Mouse (Mus musculus): ENCODE results near the gene Wnk2.

Gene Wnk2

DNA sequence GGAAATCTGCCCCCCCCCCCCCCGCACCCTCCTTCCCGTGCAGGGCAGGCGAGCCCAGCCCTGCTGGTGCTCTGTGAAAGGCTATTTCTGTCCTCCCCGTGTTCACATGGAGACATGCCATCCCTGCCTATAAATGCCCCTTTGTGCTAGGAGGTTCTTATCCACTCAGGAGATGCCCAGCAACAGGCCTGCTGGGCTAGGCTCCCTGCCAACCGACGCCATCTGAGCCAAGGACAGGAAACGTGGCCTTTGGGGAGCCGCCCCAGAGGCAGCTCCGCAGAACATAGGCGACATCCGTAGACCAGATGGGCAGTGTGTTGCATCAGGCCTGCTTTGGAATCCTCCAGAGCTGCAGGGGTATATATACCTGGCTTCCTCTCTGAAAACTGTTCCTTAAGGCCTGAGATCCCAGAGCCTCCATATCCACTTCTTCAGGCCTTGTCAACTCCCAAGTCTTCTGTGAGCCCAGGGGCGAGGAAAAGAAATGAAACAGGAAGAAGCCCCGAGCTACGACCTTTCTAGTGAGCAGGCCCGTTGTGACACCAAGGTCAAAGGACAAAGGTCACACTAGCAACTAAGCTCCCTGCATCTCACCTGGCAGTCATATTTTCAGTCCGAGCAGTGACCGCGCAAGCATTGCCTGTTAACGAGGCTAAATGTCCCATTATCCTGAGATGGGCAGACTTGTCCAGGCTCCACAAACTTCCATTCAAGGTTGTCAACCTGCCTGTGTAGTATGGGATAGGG lies 31.2 kb upstream of the Wnk2 start:
- no peak for DNase-seq (ENCODE audit: low read depth)

DNA sequence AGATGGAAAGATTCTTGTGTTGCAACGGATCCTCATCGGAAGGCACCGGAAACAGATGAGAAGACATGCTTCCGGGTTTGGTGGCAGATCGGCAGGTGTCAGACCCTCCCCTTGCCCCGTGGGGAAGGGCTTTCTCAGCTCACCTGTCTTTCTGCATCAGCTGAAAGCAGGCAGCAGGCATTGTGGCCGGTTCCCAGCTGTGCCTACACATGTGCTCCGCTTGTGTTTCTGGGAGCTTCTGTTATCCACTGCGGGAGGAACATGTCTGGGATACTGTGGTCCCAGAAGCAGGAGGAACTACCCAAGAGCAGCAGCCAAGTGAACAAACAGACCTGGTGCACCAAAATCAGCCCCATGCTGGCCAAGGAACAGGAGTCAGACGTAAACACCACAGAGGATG lies 27.7 kb upstream of the Wnk2 start:
- no peak for DNase-seq (ENCODE audit: low read depth)

DNA sequence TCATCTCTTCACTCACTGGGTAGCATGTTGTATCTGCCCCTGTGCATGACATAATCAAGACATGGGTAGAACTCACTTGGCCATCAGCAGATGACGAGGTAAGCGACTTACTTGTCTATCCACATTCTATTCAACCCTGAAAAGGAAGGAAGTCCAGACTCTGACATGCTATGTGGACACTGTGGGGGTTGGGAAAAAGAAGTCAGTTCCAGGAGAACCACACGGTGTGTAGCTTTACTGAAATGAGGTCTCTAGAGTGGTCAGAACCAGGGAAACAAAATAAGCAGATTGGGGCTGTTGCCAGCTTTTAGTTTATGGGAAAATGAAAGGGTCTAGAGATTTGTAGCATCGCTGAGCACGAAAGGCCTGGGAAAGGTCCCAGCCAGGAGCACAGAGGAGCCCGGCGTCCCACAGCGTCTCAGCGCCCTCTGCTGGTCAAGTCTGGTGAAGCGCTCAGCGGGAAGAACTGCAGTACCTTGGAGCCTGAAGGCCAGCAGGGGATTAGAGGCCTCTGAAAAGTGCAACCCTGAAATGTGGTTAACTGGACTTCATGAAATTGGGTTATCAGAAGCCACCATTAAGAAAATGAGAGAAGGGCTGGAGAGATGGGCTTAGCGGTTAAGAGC lies 25.3 kb upstream of the Wnk2 start:
- DNase-seq (ENCODE audit: low read depth) = peak; percentile 84

DNA sequence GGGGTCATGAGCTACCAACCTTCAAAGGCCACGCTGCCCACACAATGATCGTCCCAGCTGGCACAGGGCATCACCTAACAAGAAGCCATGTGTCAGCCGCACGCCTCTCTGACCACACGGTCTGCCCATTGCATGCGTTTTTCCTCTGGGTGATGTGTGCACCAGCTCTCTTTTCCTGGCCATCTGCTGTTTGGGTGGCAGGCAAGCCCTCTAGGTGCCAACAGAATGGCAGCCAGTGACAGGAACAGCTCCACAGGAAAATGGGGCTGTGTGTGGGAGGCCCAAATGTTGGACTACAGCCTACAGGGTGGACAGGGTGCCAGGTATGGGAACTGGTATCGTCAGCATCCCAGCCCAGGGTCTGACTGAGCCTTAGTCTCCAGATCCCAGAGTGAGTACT lies 24.5 kb upstream of the Wnk2 start:
- no peak for DNase-seq (ENCODE audit: low read depth)

DNA sequence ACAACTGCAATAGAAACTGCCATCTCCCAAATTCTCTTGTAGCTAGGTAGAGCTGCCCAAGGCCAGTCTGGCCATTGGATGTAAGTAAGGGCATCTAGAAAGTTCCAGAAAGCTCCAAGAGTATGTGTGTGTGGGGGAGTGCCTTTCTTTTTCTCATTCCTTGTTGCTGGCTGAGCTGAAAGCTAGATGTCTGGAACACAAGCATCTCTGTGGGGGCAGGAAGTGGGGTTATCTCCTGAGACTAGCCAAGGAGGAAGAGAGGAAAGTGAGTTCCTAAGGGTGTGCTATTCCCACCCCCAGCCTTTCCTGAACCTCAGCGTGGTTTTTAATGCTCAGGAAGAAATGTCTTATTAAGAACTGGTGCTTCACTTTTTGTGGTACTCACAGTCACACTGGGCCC lies 23.9 kb upstream of the Wnk2 start:
- no peak for DNase-seq (ENCODE audit: low read depth)

DNA sequence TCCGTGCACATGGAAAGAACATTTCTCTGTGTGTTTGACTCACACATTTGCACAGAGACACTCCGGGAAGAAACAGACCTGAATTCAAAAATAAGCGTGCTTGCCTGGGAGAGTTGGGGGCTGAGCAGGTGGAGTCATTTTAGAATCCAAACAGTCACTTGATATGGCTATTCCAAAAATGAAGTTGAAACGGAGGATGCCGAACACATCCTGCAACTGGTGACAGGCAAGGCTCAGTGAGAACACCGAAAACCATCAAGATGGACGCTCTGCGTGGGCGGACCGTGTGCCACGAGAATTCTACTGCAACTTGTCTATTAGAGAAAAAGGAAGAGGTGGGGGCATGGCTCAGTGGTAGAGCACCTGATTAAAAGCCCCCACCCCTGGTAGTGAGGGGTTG lies 22.8 kb upstream of the Wnk2 start:
- DNase-seq (ENCODE audit: low read depth) = no peak

DNA sequence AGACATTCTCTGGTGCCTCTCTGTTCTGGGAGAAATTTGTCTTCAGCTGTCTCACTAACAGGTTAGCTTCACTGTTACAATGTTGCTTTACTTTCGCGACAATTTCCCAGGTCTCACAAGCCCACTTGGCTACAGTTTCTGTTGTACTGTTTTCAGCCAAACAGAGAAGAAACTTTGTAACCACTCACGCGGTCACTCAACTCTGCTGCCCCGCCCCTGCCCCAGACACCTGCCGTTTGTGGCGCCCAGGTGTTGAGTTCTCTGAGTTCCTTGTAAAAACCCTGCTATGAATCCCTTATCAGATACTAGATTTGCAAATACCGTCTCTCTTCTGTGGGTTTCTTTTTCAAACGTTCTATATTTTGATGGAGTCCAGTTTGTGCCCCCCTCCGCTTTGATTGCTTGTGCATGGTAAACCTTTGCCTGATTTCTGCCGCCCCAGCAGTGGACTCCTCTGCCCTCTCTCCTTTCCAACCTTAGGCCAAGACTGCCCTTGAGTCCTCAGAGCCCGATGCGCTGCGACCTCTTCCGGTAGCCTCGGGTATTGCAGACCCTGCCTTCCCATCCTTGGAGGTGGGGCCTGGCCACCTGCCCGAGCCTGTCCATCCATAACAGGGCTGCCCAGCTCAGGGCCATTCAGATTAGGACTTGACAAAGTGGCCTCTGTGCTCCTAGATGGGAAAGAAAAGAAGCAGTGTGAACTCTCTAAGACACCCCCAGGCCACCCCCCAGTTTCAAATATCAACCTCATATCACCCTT lies 21.8 kb upstream of the Wnk2 start:
- DNase-seq (ENCODE audit: low read depth) = peak; percentile 76

DNA sequence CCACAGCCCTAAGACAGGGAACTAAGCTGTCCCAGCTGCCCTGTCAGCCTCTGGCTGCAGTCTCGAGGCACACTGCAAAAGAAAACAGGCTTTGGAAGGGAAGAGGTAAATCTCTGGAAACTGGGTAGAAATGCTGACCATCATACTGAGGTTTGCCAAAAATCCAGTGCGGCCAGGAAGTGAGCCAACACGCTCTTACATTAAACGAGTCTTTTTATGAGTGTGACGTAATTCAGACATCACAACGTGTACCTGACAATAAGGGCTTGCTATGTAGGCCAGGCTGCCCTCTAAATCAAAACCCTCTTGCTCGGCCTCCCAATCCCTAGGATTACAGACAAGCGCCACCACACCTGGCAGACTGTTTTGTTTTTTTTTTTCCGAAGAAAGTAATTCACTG lies 19.3 kb upstream of the Wnk2 start:
- no peak for DNase-seq (ENCODE audit: low read depth)

DNA sequence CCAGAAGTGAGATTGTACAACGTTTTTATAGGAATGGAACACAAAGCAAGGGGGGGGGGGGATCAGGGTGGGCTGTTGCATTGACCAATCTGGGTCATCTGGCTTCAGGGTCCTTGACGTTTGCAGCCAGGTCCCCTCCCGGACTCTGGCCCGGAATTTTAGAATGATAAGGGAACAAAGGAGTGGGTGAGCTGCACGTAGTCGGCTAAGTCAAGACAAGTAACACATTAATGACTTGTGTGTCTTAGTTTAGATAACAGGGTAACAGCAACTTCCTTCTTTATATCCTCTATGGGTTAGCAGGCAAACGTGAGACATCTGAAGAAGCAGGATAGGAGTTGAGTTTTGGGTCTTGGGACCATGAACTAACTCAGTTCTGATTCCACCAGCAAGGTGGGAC lies 15.8 kb upstream of the Wnk2 start:
- DNase-seq (ENCODE audit: low read depth) = no peak

DNA sequence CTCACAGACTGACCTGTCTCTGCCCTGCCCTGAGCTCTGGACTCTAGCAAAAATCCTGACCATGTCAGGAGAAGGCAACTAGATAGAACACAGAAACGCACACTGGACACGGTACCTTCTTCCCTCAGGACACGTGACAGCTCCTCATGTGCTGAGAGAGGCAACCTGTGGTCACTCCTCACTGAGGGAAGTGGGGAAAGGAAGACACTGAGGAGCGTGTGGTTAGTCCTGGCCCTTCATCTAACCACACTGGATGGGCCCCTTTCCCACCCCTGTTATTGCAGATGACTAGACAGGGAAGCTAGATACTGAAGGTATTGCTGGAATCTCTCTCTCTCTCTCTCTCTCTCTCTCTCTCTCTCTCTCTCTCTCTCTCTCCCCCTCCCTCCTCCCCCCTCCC lies 14.9 kb upstream of the Wnk2 start:
- DNase-seq (ENCODE audit: low read depth) = no peak

DNA sequence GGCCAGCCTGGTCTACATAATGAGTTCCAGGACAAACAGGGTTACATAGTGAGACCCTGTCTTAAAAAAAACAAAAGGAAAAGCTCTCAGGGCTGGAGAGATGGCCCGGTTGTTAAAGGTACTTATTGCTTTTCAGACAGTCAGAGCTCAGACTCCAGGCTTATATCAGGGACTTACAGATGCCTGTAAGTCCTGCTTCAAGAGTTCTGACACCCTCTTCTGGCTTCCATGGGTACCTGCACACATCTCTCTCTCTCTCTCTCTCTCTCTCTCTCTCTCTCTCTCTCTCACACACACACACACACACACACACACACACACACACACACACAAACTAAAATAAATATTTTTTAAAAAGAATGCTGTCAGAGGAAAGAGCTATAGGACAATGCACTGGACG lies 13.4 kb upstream of the Wnk2 start:
- DNase-seq (ENCODE audit: low read depth) = no peak

DNA sequence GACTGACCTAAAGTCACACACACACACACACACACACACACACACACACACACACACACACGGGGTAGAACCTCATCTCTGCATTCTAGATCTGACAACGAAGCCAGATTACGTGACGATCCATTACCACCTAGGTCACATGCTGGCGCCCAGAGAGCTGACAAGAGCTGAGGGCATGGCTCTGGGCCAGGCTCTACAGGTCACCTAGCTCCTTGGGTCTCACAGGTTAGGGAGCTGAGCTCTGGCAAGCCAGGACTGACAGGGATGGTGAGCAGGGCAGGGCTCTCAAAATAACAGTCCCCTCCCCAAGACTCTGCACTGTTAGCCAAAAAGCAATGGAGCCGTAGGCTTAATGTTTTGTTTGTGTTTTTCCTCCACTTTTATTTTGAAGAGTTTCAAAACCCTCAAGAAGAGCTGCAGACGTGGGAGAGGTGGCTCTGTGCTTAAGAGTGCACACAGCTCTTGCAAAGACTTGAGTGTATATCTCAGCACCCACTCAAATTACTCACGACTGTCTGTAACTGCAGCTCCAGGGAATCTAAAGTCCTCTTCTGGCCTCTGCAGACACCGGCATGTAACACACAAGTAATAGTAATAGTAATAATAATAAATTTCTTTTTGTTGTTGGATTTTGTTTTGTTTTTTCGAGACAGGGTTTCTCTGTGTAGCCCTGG lies 10.4 kb upstream of the Wnk2 start:
- DNase-seq (ENCODE audit: low read depth) = no peak

DNA sequence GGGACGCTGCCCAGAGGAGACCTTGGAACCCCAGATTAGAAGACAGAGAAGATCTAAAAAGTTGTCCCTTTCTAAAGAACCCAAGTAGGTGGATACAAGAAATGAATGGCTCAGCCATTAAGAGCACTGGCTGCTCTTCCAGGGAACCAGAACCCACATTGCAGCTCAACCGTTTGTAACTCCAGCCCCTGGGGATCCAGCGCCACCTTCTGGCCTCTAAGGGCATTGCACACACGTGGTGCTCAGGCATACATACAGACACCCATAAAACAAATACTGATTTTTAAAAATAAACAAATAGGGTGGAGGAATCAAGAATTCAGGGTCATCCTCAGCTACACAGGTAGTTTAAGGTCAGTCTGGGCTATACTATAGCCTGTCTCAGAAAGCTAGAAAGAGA lies 8.8 kb upstream of the Wnk2 start:
- DNase-seq (ENCODE audit: low read depth) = no peak

DNA sequence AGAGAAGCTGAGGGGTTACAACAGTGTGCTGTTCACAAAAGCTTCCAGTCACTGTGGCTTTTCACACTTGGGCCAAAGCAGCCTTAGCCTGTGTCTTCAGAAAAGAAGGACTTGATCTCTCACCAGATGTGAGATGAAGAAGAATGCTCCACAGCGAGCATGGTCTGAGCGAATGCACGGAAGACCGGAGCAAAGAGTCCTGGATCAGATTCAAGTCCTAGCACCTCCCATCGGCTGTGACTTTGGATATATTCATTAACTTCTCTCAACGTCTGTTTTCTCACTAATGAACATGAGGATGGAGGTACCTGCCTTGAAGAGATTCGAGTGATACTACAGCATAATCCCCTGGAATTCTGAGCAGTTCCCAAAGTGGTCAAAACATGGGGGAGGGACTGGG lies 6.8 kb upstream of the Wnk2 start:
- DNase-seq (ENCODE audit: low read depth) = no peak

DNA sequence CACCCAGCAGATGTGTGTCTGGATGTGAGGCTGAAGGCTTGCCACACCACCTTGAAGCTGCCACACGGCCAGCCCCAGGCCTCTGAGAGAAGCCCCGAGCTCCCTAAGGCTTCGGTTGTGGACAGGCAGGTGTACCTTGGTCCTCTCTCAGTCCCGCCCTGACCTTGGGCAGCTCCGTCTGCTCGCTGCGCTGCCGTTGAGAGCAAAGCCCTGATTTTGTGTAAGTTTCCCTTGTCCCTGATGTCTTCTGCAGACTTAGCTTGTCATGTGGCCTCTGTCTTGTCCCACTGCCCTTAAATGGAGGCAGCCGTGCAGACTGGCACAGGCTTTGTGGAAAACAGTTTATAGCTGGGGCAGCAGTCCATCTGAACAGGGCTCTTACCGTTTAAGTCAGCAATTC lies 6.2 kb upstream of the Wnk2 start:
- DNase-seq (ENCODE audit: low read depth) = no peak

DNA sequence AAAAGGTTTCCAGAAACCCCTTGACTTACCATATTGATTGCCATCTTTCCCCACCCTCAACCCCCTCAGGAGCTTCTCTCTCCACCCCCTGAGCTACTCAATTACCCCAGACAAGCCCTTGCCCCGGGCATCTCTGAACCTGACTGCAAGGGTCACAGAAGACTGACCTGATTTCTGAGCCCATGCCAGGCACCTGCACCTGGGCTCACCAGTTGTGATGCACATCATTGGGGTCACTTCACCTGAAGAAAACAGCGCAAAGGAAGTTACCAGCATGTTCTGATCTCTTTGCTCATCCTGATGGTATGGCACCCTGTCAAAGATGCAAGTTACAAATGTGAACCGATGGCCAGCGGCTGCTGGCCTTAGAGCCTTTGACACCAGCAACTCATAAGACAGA lies 873 bp upstream of the Wnk2 start:
- no peak for DNase-seq (ENCODE audit: low read depth)

DNA sequence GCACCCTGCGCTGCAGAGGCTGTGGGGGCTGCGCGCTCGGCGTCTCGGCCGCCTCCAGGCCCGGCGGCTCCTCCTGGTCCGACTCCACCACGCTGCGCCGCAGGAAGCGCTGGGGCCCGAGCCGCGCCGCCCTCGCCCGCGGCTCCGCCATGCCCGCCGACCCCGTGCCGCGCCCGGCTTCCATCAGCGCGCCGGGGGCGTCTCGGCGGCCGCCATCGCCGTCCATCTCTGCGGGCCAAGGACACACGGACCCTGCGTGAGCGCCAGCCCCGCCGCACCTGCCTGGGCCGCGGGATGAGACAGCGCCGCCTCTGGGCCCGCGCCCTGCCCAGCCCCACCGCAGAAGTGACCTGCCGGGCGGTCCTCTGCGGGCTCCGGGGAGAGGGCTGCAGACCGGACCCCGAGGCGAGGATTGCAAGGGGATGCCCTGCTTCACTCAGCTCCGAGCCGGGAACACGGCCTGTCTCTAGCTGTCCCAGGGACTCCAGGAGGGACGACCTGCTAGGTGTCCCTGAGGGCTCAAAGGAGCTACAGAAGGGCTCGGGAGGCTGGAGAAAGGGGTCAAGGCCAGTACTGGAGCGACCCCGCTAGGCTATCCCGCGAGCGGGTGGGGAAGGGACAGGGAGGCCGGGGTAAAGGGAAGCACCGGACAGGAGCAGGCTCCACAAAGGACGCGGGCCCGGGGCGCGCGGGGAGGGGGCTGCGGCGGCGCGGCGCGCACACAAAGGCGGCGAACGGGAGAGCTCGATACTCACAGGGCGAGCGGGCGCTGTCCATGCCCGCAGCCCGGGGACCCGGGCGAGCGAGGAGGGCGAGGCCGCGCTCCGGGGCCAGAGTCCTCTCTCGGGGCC lies 582 bp downstream of the Wnk2 start:
- DNase-seq (ENCODE audit: low read depth) = no peak

DNA sequence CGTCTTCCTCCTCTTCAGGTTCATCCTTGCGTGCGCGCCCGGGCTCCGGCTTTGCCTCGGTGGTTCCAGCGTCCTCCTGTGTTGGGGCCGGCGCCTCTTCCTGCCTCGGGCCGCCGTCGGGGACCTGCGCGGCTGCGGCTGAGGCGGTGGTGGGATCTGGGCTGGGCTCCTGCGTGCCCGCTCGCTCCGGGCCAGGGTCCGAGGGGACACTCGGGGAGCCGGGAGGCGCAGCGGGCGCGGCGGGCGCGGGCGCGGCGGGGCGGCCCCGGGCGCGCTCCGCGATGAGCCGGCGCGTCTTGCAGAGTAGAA lies 1.2 kb downstream of the Wnk2 start:
- no peak for DNase-seq (ENCODE audit: low read depth)

DNA sequence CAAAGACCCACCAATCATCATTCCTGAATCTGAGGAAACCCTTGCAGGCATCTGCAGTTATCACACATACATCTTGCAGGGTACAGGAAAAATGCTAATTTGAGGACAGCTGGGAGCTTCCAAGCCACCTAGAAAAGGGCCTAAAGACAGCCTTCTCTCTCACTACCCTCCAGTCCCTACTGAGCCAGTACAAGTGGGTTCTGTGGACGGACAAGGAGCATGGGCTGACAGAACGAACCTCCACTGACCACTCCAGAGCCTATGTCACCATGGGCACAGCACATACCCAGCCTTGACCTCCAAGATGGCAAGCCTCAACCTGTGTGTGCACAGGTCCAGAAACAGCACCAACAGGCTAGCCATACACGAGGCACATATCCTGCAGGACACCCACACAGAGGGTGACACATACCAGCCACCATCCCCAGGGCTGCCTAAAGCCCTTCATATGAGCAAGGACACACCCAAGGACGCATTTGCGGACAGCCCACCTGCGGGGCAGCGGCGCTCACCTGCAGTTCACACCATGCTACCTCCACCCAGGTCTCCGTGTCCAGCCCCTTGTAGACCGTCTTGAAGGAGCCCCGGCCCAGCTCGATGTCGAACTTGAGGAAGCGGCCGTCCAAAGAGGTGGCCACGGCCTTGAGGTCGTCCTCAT lies 1.6 kb downstream of the Wnk2 start:
- DNase-seq (ENCODE audit: low read depth) = no peak

DNA sequence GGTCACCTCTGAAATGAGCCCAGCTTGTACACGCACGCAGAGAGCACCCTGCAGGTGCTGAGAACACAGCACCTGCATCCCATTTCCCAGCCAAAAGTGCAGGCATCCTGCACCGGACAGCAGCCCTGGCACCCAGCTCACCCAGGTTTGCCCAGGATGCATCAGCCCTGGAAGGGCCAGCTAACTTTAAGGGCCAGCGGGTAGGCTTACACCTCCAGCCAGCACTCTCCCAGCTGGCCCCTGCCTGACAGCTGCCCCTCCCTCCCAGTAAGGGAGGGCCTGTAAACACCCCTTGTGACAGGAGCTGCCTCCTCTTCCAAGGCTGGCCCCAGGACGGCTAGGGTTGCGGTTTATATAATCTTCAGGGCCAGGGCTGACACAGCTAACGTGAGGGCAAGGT lies 2.4 kb downstream of the Wnk2 start:
- no peak for DNase-seq (ENCODE audit: low read depth)

DNA sequence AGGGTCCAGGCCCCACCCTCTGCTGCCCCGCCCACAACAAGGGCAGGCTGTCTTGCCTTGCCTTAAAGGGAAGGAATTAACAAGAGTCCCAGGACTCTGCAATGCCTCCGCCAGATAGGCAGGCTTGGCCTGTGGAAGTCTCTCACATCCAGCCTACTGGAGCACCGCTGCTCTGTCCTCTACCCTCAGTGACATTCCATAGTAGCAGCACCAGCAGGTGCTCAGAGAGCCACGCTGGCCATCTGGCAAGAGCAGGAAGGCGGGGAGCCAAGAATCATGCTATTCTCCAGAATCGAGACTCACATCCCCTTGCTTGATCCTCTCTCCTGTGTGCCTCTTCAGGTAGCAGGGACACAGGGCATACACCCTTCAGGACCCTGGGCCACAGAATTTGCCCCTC lies 3.4 kb downstream of the Wnk2 start:
- DNase-seq (ENCODE audit: low read depth) = no peak

DNA sequence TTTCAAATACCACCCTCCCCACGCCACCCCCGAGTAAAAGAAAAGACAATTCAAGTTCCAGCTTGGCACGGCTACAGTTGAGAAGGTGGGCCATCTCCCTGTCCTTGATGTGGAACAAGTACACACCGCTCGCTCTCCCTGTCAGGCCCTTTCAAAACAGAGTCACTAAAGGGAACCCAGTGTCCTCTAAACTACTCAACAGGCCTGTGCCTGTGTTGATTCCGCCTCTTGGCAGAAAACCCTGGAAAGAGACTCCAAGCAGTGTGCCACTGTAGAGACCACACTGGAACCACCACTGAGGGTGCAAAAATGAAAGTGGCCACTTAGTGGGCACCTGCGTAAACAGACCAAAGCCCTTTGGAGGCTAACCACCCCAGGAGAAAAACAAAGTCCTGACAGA lies 4.5 kb downstream of the Wnk2 start:
- no peak for DNase-seq (ENCODE audit: low read depth)

Data from naive thymus-derived CD4-positive, alpha-beta T cell, adult 2 months (primary cell).